Mouse (Mus musculus): ENCODE measurements around the gene Ccno.
"Not testable (repeated sequence)": the region's sequence is repeated elsewhere in the genome, so short reads cannot be mapped to it uniquely, and the experiment has no call there.

Ccno gene

GRCm38 (mm10) chr13:113000576-113001318 is 13.1 kb downstream of the Ccno start:
- no peak for DNase-seq (ENCODE audit: low read depth, low spot score)

GRCm38 (mm10) chr13:113012683-113013082 is 25.1 kb downstream of the Ccno start:
- DNase-seq (ENCODE audit: low read depth, low spot score): no peak

GRCm38 (mm10) chr13:113013174-113013953 is 25.8 kb downstream of the Ccno start:
- not testable (repeated sequence) for DNase-seq (ENCODE audit: low read depth, low spot score)

GRCm38 (mm10) chr13:113021521-113021920 is 33.9 kb downstream of the Ccno start:
- no peak for DNase-seq (ENCODE audit: low read depth, low spot score)

- no peak for DNase-seq (ENCODE audit: low read depth, low spot score)
Observed at GRCm38 (mm10) chr13:113022467-113022866, 34.9 kb downstream of the Ccno start.

- no peak for DNase-seq (ENCODE audit: low read depth, low spot score)
Observed at GRCm38 (mm10) chr13:113023274-113024143, 35.9 kb downstream of the Ccno start.

GRCm38 (mm10) chr13:113031351-113031750 is 43.7 kb downstream of the Ccno start:
- peak; percentile 14 for DNase-seq (ENCODE audit: low read depth, low spot score)

- peak; percentile 45 for DNase-seq (ENCODE audit: low read depth, low spot score)
Observed at GRCm38 (mm10) chr13:113031792-113032571, 44.4 kb downstream of the Ccno start.

- no peak for DNase-seq (ENCODE audit: low read depth, low spot score)
Observed at GRCm38 (mm10) chr13:113032831-113033230, 45.2 kb downstream of the Ccno start.

GRCm38 (mm10) chr13:113034271-113034886 is 46.8 kb downstream of the Ccno start:
- DNase-seq (ENCODE audit: low read depth, low spot score): no peak

GRCm38 (mm10) chr13:113034950-113035421 is 47.4 kb downstream of the Ccno start, which contains the start of gene Cdc20b:
Gene Cdc20b (plus strand): TSS chr13:113035111.
- peak; percentile 42 for DNase-seq (ENCODE audit: low read depth, low spot score)

- peak; percentile 95 for DNase-seq (ENCODE audit: low read depth, low spot score)
Observed at GRCm38 (mm10) chr13:113035852-113036251, 48.2 kb downstream of the Ccno start.
